Mouse (Mus musculus) adrenal gland, postnatal 0 days (tissue): ENCODE results near the gene Mrgprb2. TPM values are rescaled to one million over a fixed set of nuclear protein-coding genes. Genes with fewer than 3 reads are reported as not detected.

Source experiments
- polyA plus RNA-seq: library from polyadenylated mRNA; unstranded; fragments of >200 nt; fragmentation: Nextera tagmentation; extraction: Ambion mirVana; gene quantifications from 2 replicates; pipeline ENCODE4 v1.2.1, GENCODE M21; 2015

The Mrgprb2 gene
- 0.66 and 0.84 TPM in 2 replicates for polyA plus RNA-seq

DNA sequence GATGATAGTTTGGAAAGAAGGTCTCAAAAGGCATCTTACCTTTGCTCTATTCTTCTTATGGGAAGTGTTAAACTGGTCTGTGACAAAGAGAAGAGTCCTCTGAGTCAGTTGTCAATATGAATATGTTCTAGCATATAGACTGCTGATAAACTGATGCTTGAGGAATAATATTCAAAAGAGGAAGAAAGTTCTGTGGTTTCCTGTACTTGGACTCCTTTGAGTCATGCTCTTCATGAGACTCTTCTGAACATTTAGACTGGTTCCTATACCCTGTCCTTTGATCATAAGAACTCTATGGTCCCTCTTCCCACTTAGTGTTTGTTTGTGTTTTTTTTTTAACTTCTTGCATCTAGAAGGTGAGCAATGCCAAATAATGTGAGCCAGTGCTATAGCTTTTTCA lies at the start of gene Mrgprb2:
TSS of gene Mrgprb2 (minus strand) at position 101 of the 400 bp plus-strand sequence.

Other genes with a start within 250 kb of the Mrgprb2 start
- gene Mrgprb8, start 169.6 kb downstream of the Mrgprb2 start, polyA plus RNA-seq, result not detected in 2 replicates
- gene Mrgprb1, start 101.7 kb downstream of the Mrgprb2 start, polyA plus RNA-seq, result 0.49 and 0.95 TPM in 2 replicates
- 0.14 and 0.25 TPM in 2 replicates for gene Mrgprx2, start 58.8 kb downstream of the Mrgprb2 start, polyA plus RNA-seq
- gene Mrgprb3, start 85.7 kb upstream of the Mrgprb2 start, polyA plus RNA-seq, result not detected in 2 replicates
- 18.8 and 19.9 TPM in 2 replicates for gene Zdhhc13, start 230.9 kb upstream of the Mrgprb2 start, polyA plus RNA-seq